Mouse (Mus musculus) limb, embryonic 10.5 days (tissue): ENCODE measurements around the gene Igsf3. TPM values are rescaled to one million over a fixed set of nuclear protein-coding genes. Genes with fewer than 3 reads are reported as not detected.

Experiments used
- DNase-seq: peaks from one replicate; pipeline ENCODE4 v3.0.0-alpha.2; 2017; ENCODE audit warnings: low spot score
- H3K27ac ChIP-seq: fragments of 300-500 bp; sonication (generic); 2 replicates; pipeline ENCODE4 v1.5.1; 2016; ENCODE audit warnings: mild to moderate bottlenecking
- H3K27me3 ChIP-seq: fragments of 300-500 bp; sonication (generic); 2 replicates; pipeline ENCODE4 v1.6.1; 2016; ENCODE audit warnings: low read depth, mild to moderate bottlenecking; ENCODE audit not compliant: poor library complexity, severe bottlenecking
- H3K36me3 ChIP-seq: fragments of 300-500 bp; sonication (generic); 2 replicates; pipeline ENCODE4 v1.6.1; 2016; ENCODE audit warnings: mild to moderate bottlenecking, moderate library complexity
- H3K4me1 ChIP-seq: fragments of 300-500 bp; sonication (generic); 2 replicates; pipeline ENCODE4 v1.6.1; 2016
- H3K4me3 ChIP-seq: fragments of 300-500 bp; sonication (generic); 2 replicates; pipeline ENCODE4 v1.5.1; 2016; ENCODE audit warnings: mild to moderate bottlenecking, moderate library complexity
- H3K9me3 ChIP-seq: fragments of 300-500 bp; sonication (generic); replicated peaks from 2 replicates; pipeline ENCODE4 v1.6.1; 2016; ENCODE audit warnings: mild to moderate bottlenecking
- WGBS: fragments of 180-500 bp; shearing (Covaris S2); methylation state at CpG from one replicate; pipeline ENCODE4 v1.1.7; 2016; 5-methylcytosine and 5-hydroxymethylcytosine counted together
- polyA plus RNA-seq: library from polyadenylated mRNA; unstranded; fragments of >200 nt; fragmentation: Nextera tagmentation; extraction: Ambion mirVana; gene quantifications from 2 replicates; pipeline ENCODE4 v1.2.1, GENCODE M21; 2016

Gene Igsf3
- polyA plus RNA-seq, 1 experiment from 2014 or later, result 84.9 TPM

- 86% methylated on average over 8 of the region's 8 CpGs for WGBS
- no peak overlapping the region for H3K27ac ChIP-seq
- H3K36me3 ChIP-seq, result peaks cover 95% of the 10 kb centered on the region
Measured at GRCm38 (mm10) chr3:101444437-101444836, 67.6 kb downstream of the Igsf3 start.

GRCm38 (mm10) chr3:101447239-101447638, 70.4 kb downstream of the Igsf3 start:
- DNase-seq, result no peak
- H3K9me3 ChIP-seq, result no peaks in the 10 kb centered on the region
- no peaks in the 10 kb centered on the region for H3K27me3 ChIP-seq
- no peak overlapping the region for H3K4me3 ChIP-seq
- H3K4me1 ChIP-seq, result peaks cover 11% of the 10 kb centered on the region; the same call in 1 of the 2 replicates
- H3K27ac ChIP-seq, result no peak overlapping the region
- 88% methylated on average over 4 of the region's 4 CpGs for WGBS
- peaks cover 95% of the 10 kb centered on the region for H3K36me3 ChIP-seq

More at GRCm38 (mm10) chr3:101444437-101444836, 67.6 kb downstream of the Igsf3 start:
- Histone ChIP-seq H3K9me3 (no peaks in the 10 kb centered on the region), H3K27me3 (no peaks in the 10 kb centered on the region), H3K4me3 (no peak overlapping the region), H3K4me1 (0 out of 2 replicates have a peak, but pooled peaks cover 4% of the 10 kb centered on the region)
- DNase-seq, result no peak

- DNase-seq, result no peak
- 84% methylated on average over 3 of the region's 3 CpGs for whole genome bisulfite sequencing
- peaks cover 97% of the 10 kb centered on the region for H3K36me3 ChIP-seq
Measured at GRCm38 (mm10) chr3:101448765-101449164, 71.9 kb downstream of the Igsf3 start.

GRCm38 (mm10) chr3:101450811-101451428, 74.0 kb downstream of the Igsf3 start:
- H3K4me3 ChIP-seq, result no peak overlapping the region
- WGBS, result 86% methylated on average over 31 of the region's 31 CpGs
- peaks cover 11% of the 10 kb centered on the region; the same call in 1 of the 2 replicates for H3K4me1 ChIP-seq
- H3K9me3 ChIP-seq, result no peaks in the 10 kb centered on the region
- no peak for DNase-seq
- H3K27me3 ChIP-seq, result no peaks in the 10 kb centered on the region
- H3K36me3 ChIP-seq, result peaks cover 98% of the 10 kb centered on the region
- H3K27ac ChIP-seq, result no peak overlapping the region

More at GRCm38 (mm10) chr3:101448765-101449164, 71.9 kb downstream of the Igsf3 start:
- H3K9me3 ChIP-seq, result no peaks in the 10 kb centered on the region
- no peak overlapping the region for H3K4me3 ChIP-seq
- peaks cover 11% of the 10 kb centered on the region; the same call in 1 of the 2 replicates for H3K4me1 ChIP-seq
- no peak overlapping the region for H3K27ac ChIP-seq
- H3K27me3 ChIP-seq, result no peaks in the 10 kb centered on the region

- peaks cover 22% of the 10 kb centered on the region for H3K4me1 ChIP-seq
- H3K27me3 ChIP-seq, result no peaks in the 10 kb centered on the region
- H3K36me3 ChIP-seq, result peaks cover 77% of the 10 kb centered on the region
- H3K27ac ChIP-seq, result peak overlapping the region; percentile 72
- no peak overlapping the region for H3K4me3 ChIP-seq
- 43% methylated on average over 7 of the region's 7 CpGs for WGBS
- H3K9me3 ChIP-seq, result no peaks in the 10 kb centered on the region; the same call in 1 of the 2 replicates
- no peak for DNase-seq
Measured at GRCm38 (mm10) chr3:101460618-101461017, 83.7 kb downstream of the Igsf3 start.

GRCm38 (mm10) chr3:101461046-101461445, 84.2 kb downstream of the Igsf3 start:
- H3K27me3 ChIP-seq, result no peaks in the 10 kb centered on the region
- DNase-seq, result no peak
- peak overlapping the region; percentile 72 for H3K27ac ChIP-seq
- peaks cover 72% of the 10 kb centered on the region for H3K36me3 ChIP-seq
- no peak overlapping the region for H3K4me3 ChIP-seq
- 83% methylated on average over 7 of the region's 7 CpGs for WGBS
- no peaks in the 10 kb centered on the region; the same call in 1 of the 2 replicates for H3K9me3 ChIP-seq
- peaks cover 22% of the 10 kb centered on the region for H3K4me1 ChIP-seq

GRCm38 (mm10) chr3:101461816-101462215, 84.9 kb downstream of the Igsf3 start:
- Histone ChIP-seq H3K27ac (peak overlapping the region; percentile 72), H3K36me3 (peaks cover 65% of the 10 kb centered on the region), H3K4me3 (no peak overlapping the region), H3K9me3 (no peaks in the 10 kb centered on the region; the same call in 1 of the 2 replicates), H3K27me3 (no peaks in the 10 kb centered on the region), H3K4me1 (peaks cover 22% of the 10 kb centered on the region)
- DNase-seq, result no peak
- 37% methylated on average over 8 of the region's 8 CpGs for WGBS

- DNase-seq, result peak; percentile 85
- H3K4me1 ChIP-seq, result peaks cover 22% of the 10 kb centered on the region
- H3K27me3 ChIP-seq, result no peaks in the 10 kb centered on the region
- no peak overlapping the region for H3K4me3 ChIP-seq
- H3K27ac ChIP-seq, result peak overlapping the region; percentile 72; the same call in 1 of the 2 replicates
- H3K9me3 ChIP-seq, result no peaks in the 10 kb centered on the region; the same call in 1 of the 2 replicates
- H3K36me3 ChIP-seq, result peaks cover 60% of the 10 kb centered on the region
- WGBS, result 30% methylated on average over 5 of the region's 5 CpGs
Measured at GRCm38 (mm10) chr3:101462294-101462693, 85.4 kb downstream of the Igsf3 start.

- H3K27me3 ChIP-seq, result no peaks in the 10 kb centered on the region
- 87% methylated on average over 3 of the region's 3 CpGs for WGBS
- H3K9me3 ChIP-seq, result no peaks in the 10 kb centered on the region; the same call in 1 of the 2 replicates
- no peak overlapping the region for H3K27ac ChIP-seq
- H3K4me1 ChIP-seq, result peaks cover 30% of the 10 kb centered on the region
- H3K4me3 ChIP-seq, result no peak overlapping the region
- no peak for DNase-seq
- peaks cover 48% of the 10 kb centered on the region for H3K36me3 ChIP-seq
Measured at GRCm38 (mm10) chr3:101463491-101463890, 86.6 kb downstream of the Igsf3 start.

DNA sequence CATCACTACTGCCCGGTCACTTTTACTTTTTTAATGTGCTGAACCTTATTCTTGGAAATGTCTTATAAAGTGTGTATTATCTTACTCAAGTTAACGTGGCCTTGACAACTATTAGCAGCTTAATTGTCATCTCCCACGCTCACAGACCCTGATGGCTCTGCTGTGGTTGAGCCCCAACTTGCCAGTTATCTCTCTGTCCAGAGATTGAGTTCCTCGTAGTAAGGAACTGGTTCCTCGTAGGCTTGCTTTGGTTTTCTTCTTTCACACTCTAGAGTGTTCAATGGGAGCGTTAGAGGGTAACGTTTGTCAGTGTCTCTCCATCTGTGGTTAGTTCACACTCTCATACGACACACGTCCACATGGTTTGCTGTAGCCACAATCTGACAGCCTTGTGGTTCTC, 92.8 kb downstream of the Igsf3 start:
- DNase-seq, result no peak
- H3K4me3 ChIP-seq, result no peak overlapping the region
- no peaks in the 10 kb centered on the region for H3K9me3 ChIP-seq
- no peaks in the 10 kb centered on the region for H3K27me3 ChIP-seq
- 92% methylated on average over 9 of the region's 9 CpGs for WGBS
- peaks cover 1% of the 10 kb centered on the region for H3K36me3 ChIP-seq
- peaks cover 25% of the 10 kb centered on the region for H3K4me1 ChIP-seq
- no peak overlapping the region for H3K27ac ChIP-seq

- Histone ChIP-seq H3K36me3 (no peaks in the 10 kb centered on the region), H3K4me1 (peaks cover 23% of the 10 kb centered on the region), H3K27ac (no peak overlapping the region), H3K9me3 (no peaks in the 10 kb centered on the region), H3K4me3 (no peak overlapping the region), H3K27me3 (no peaks in the 10 kb centered on the region)
- no peak for DNase-seq
- 58% methylated on average over 4 of the region's 4 CpGs for WGBS
Measured at GRCm38 (mm10) chr3:101471881-101472280, 95.0 kb downstream of the Igsf3 start.

- 94% methylated on average over 6 of the region's 6 CpGs for WGBS
Measured at GRCm38 (mm10) chr3:101481951-101482350, 105.1 kb downstream of the Igsf3 start.

DNA sequence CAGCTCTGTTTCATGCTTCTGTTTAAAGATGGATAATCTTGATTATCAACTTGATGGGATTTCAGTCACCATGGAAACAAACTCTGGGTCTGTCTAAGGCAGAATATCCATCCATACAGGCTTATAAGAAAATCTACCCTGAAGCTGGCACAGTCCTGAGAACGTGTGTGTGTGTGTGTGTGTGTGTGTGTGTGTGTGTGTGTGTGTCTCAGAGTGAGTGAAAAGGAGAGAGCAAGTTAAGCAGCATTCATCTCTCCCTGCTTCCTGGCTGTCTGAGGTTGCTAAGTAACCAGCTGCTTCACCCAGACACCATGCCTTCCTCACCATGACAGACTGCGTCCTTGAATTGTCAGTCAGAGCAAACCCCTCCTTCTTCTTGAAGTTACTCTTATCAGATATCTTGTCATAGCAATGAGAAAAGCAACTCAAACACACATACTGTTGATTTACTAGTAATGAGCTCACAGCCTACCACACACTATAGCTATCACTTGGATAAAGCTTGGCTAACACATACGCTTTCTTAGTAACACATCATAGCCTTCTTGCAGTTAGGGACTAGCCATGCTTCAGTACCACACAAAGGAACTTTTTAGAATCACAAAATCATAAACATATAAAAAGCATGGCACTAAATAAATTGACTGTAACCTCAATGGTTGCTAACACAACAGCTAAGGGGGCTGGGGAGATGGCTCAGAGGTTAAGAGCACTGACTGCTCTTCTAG, 106.5 kb downstream of the Igsf3 start:
- no peaks in the 10 kb centered on the region for H3K9me3 ChIP-seq
- no peak overlapping the region for H3K27ac ChIP-seq
- H3K27me3 ChIP-seq, result no peaks in the 10 kb centered on the region
- 80% methylated on average over 3 of the region's 3 CpGs for WGBS
- H3K4me1 ChIP-seq, result peaks cover 7% of the 10 kb centered on the region; the same call in 1 of the 2 replicates
- H3K36me3 ChIP-seq, result no peaks in the 10 kb centered on the region
- H3K4me3 ChIP-seq, result no peak overlapping the region
- DNase-seq, result no peak

More at GRCm38 (mm10) chr3:101481951-101482350, 105.1 kb downstream of the Igsf3 start:
- DNase-seq, result no peak
- Histone ChIP-seq H3K4me1 (peaks cover 2% of the 10 kb centered on the region; the same call in 1 of the 2 replicates), H3K36me3 (no peaks in the 10 kb centered on the region), H3K27ac (no peak overlapping the region), H3K9me3 (no peaks in the 10 kb centered on the region), H3K4me3 (no peak overlapping the region), H3K27me3 (no peaks in the 10 kb centered on the region)
